Mouse (Mus musculus): ENCODE measurements at regions not wholly inside any gene's neighbourhood (a gene's known extent, or its start where the extent isn't known, plus 50 kb on each side); places are given as distances from the start of the nearest gene placed in this dataset.
"Not testable (repeated sequence)": the region's sequence is repeated elsewhere in the genome, so short reads cannot be mapped to it uniquely, and the experiment has no call there.

DNA sequence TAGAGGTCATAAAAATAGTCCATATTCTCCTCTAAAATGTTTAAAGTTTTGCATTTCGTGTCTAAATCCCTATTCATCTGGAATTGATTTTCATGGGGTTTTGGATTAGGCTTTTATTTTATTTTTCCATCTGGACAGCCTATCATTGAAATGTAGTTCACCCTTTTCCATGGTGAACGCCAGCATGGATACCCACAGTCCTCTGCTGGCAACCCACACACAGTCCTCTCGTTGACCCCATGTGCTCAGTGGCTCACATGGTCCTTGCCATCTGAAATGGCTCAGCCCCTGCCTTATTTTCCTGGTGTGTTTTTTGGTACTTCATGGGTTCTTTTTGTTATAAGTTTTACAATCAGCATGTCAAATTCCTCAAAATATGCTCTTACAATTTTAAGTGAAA is 397.2 kb downstream of the Ptpru start:
- TF ChIP-seq POLR2A (IDR thresholded peaks at IDR 0.05; ENCODE audit: control insufficient read depth, low read depth, low read length): no peak
- no peak for TF ChIP-seq CTCF (IDR thresholded peaks at IDR 0.05; ENCODE audit: control insufficient read depth, insufficient read depth, insufficient replicate concordance, low read depth, low read length)

DNA sequence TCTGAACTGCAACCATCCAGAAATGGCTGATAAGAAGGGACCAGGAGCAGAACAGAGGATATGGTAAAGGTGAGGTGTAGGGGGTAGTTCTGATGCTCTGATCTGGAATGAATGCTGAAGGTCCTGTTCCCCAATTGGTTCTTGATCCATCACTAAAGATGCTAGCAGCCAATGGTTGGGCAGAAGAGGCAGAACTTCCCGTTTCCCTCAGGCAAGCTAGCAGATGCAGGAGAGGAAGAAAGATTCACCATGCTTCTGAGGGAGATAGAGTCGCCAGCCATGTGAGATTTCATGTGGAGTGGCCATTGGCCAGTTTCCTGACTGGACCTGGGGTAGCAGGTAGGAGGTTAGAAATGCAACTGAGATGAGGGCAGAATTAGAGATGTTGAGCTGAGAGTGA is 394.6 kb downstream of the Ptpru start:
- Histone ChIP-seq H3K27ac (ENCODE audit: control insufficient read depth, insufficient read depth, low read depth, low read length) (no peak overlapping the region), H3K36me3 (ENCODE audit: control insufficient read depth, insufficient read depth, low read length) (no peaks in the 10 kb centered on the region), H3K4me3 (ENCODE audit: control insufficient read depth, low read depth, low read length) (no peak overlapping the region), H3K4me1 (ENCODE audit: control insufficient read depth, insufficient read depth, low read length) (peaks cover 2% of the 10 kb centered on the region; the same call in 1 of the 2 replicates), H3K27me3 (ENCODE audit: control insufficient read depth, insufficient read depth, low read length) (no peaks in the 10 kb centered on the region)
- no peak for TF ChIP-seq CTCF (IDR thresholded peaks at IDR 0.05; ENCODE audit: control insufficient read depth, insufficient read depth, insufficient replicate concordance, low read depth, low read length)

More for the DNA sequence above, 397.2 kb downstream of the Ptpru start:
- Histone ChIP-seq H3K4me1 (ENCODE audit: control insufficient read depth, insufficient read depth, low read length) (peaks cover 2% of the 10 kb centered on the region; the same call in 1 of the 2 replicates), H3K27me3 (ENCODE audit: control insufficient read depth, insufficient read depth, low read length) (no peaks in the 10 kb centered on the region), H3K27ac (ENCODE audit: control insufficient read depth, insufficient read depth, low read depth, low read length) (no peak overlapping the region), H3K36me3 (ENCODE audit: control insufficient read depth, insufficient read depth, low read length) (no peaks in the 10 kb centered on the region), H3K4me3 (ENCODE audit: control insufficient read depth, low read depth, low read length) (no peak overlapping the region)

GRCm38 (mm10) chr4:131450296-131450695 is 387.8 kb downstream of the Ptpru start:
- H3K36me3 ChIP-seq (ENCODE audit: control insufficient read depth, insufficient read depth, low read length); H3K4me1 ChIP-seq (ENCODE audit: control insufficient read depth, insufficient read depth, low read length); H3K27me3 ChIP-seq (ENCODE audit: control insufficient read depth, insufficient read depth, low read length); H3K27ac ChIP-seq (ENCODE audit: control insufficient read depth, insufficient read depth, low read depth, low read length); H3K4me3 ChIP-seq (ENCODE audit: control insufficient read depth, low read depth, low read length): not testable (repeated sequence)

DNA sequence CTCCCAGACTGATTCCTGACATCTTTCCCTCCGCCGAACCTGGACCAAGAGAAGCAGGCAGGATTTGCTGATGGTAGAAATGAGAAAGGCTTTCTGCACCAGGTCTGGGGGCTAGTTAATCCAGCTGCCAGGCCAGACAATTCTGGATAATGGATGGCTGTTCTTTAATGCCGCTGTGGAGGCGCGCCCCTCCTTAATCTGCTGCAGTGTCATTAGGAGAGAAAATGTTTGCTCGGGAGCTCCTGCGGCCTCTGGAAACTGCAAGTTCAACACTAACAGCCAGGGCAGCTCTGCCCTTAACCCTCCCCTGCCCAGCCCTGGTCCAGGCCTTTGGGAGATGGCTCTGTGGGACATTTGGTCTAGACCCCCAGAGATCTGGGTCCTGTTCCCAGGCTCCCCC is 380.5 kb downstream of the Ptpru start:
- Histone ChIP-seq H3K27me3 (ENCODE audit: control insufficient read depth, insufficient read depth, low read length) (no peaks in the 10 kb centered on the region), H3K27ac (ENCODE audit: control insufficient read depth, insufficient read depth, low read depth, low read length) (no peak overlapping the region), H3K4me3 (ENCODE audit: control insufficient read depth, low read depth, low read length) (no peak overlapping the region), H3K4me1 (ENCODE audit: control insufficient read depth, insufficient read depth, low read length) (no peaks in the 10 kb centered on the region), H3K36me3 (ENCODE audit: control insufficient read depth, insufficient read depth, low read length) (no peaks in the 10 kb centered on the region)
- TF ChIP-seq CTCF (IDR thresholded peaks at IDR 0.05; ENCODE audit: control insufficient read depth, insufficient read depth, insufficient replicate concordance, low read depth, low read length): no peak
- no peak for TF ChIP-seq POLR2A (IDR thresholded peaks at IDR 0.05; ENCODE audit: control insufficient read depth, low read depth, low read length)

GRCm38 (mm10) chr4:131459746-131460145 is 378.3 kb downstream of the Ptpru start:
- Histone ChIP-seq H3K4me1 (ENCODE audit: control insufficient read depth, insufficient read depth, low read length) (no peaks in the 10 kb centered on the region), H3K36me3 (ENCODE audit: control insufficient read depth, insufficient read depth, low read length) (no peaks in the 10 kb centered on the region), H3K27me3 (ENCODE audit: control insufficient read depth, insufficient read depth, low read length) (no peaks in the 10 kb centered on the region), H3K4me3 (ENCODE audit: control insufficient read depth, low read depth, low read length) (no peak overlapping the region), H3K27ac (ENCODE audit: control insufficient read depth, insufficient read depth, low read depth, low read length) (no peak overlapping the region)
- TF ChIP-seq POLR2A (IDR thresholded peaks at IDR 0.05; ENCODE audit: control insufficient read depth, low read depth, low read length) (no peak), CTCF (IDR thresholded peaks at IDR 0.05; ENCODE audit: control insufficient read depth, insufficient read depth, insufficient replicate concordance, low read depth, low read length) (no peak)

DNA sequence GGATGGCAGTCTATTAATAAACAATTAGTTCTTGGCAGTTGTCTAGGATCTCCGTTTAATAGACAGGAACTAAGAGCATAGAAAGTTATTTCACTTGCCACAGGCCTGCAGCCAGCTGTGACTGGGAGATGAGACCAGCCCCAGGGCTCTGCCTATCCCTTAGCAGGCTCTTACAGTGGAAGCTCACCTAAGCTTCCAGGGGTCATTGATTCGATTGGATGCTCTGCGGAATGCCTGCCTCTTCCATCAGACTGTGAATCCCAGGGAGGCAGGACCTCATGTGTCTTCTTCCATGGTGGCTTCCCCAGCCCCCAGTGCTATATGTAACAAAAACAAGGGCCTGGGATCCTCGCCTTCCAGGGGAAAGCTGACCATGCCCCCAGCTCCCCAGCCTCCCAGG is 376.8 kb downstream of the Ptpru start:
- H3K27ac ChIP-seq (ENCODE audit: control insufficient read depth, insufficient read depth, low read depth, low read length): no peak overlapping the region
- TF ChIP-seq POLR2A (IDR thresholded peaks at IDR 0.05; ENCODE audit: control insufficient read depth, low read depth, low read length) (no peak), CTCF (IDR thresholded peaks at IDR 0.05; ENCODE audit: control insufficient read depth, insufficient read depth, insufficient replicate concordance, low read depth, low read length) (no peak)

GRCm38 (mm10) chr4:131461728-131462127 is 376.4 kb downstream of the Ptpru start:
- no peak overlapping the region for H3K27ac ChIP-seq (ENCODE audit: control insufficient read depth, insufficient read depth, low read depth, low read length)
- no peaks in the 10 kb centered on the region for H3K27me3 ChIP-seq (ENCODE audit: control insufficient read depth, insufficient read depth, low read length)
- no peaks in the 10 kb centered on the region for H3K4me1 ChIP-seq (ENCODE audit: control insufficient read depth, insufficient read depth, low read length)
- TF ChIP-seq CTCF (IDR thresholded peaks at IDR 0.05; ENCODE audit: control insufficient read depth, insufficient read depth, insufficient replicate concordance, low read depth, low read length) (no peak), POLR2A (IDR thresholded peaks at IDR 0.05; ENCODE audit: control insufficient read depth, low read depth, low read length) (no peak)
- H3K36me3 ChIP-seq (ENCODE audit: control insufficient read depth, insufficient read depth, low read length): no peaks in the 10 kb centered on the region
- no peak overlapping the region for H3K4me3 ChIP-seq (ENCODE audit: control insufficient read depth, low read depth, low read length)

More for the DNA sequence above, 376.8 kb downstream of the Ptpru start:
- H3K4me3 ChIP-seq (ENCODE audit: control insufficient read depth, low read depth, low read length): no peak overlapping the region
- no peaks in the 10 kb centered on the region for H3K4me1 ChIP-seq (ENCODE audit: control insufficient read depth, insufficient read depth, low read length)
- H3K27me3 ChIP-seq (ENCODE audit: control insufficient read depth, insufficient read depth, low read length): no peaks in the 10 kb centered on the region
- no peaks in the 10 kb centered on the region for H3K36me3 ChIP-seq (ENCODE audit: control insufficient read depth, insufficient read depth, low read length)

- no peaks in the 10 kb centered on the region for H3K27me3 ChIP-seq (ENCODE audit: control insufficient read depth, insufficient read depth, low read length)
- H3K27ac ChIP-seq (ENCODE audit: control insufficient read depth, insufficient read depth, low read depth, low read length): no peak overlapping the region
- TF ChIP-seq POLR2A (IDR thresholded peaks at IDR 0.05; ENCODE audit: control insufficient read depth, low read depth, low read length) (no peak), CTCF (IDR thresholded peaks at IDR 0.05; ENCODE audit: control insufficient read depth, insufficient read depth, insufficient replicate concordance, low read depth, low read length) (no peak)
Measured at GRCm38 (mm10) chr4:131475023-131475422, 363.1 kb downstream of the Ptpru start.

More at GRCm38 (mm10) chr4:131475023-131475422, 363.1 kb downstream of the Ptpru start:
- H3K4me1 ChIP-seq (ENCODE audit: control insufficient read depth, insufficient read depth, low read length): no peaks in the 10 kb centered on the region
- H3K4me3 ChIP-seq (ENCODE audit: control insufficient read depth, low read depth, low read length): no peak overlapping the region
- H3K36me3 ChIP-seq (ENCODE audit: control insufficient read depth, insufficient read depth, low read length): no peaks in the 10 kb centered on the region

All from testis, adult 2 months (tissue).